Mouse (Mus musculus): ENCODE data around the gene Rere.

Rere gene

DNA sequence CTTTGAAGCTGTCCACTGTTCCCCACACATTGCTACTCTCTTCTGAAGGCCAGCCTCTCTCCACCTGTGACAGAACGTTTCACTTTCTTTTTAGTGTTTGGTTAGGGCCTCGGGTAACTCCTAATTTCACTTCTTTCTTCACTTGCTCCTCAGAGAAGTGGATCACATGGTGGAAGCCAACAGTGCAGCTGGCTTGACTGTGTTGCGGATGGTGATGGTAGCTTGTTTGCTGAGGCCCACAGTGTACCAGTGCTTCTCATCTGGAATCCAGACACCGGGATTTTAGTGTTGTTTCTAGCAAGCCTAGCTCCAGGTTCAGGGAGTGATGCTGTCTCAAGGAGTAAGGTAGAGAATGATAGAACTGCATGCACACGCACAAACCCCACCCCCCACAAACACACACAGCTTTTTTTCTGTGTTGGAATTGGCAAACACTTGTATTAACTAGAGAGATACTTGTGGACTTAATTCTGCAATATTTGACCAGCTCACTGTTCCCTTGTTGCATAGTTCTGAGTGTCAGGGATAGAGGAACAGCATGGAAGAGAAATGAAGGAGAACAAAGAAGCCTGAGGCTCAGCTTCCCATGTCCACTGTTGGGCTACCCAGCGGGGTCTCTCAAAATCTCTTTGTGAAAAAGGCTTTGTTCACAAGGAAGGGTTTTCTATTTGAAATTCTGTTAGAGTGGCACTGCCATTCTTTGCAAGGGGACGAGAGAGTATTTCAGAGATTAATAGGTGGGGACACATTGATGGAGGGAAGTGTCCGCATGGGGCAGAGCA, 144.8 kb downstream of the Rere start:
- DNase-seq (ENCODE audit: low spot score in 2 of 2), result no peak

DNA sequence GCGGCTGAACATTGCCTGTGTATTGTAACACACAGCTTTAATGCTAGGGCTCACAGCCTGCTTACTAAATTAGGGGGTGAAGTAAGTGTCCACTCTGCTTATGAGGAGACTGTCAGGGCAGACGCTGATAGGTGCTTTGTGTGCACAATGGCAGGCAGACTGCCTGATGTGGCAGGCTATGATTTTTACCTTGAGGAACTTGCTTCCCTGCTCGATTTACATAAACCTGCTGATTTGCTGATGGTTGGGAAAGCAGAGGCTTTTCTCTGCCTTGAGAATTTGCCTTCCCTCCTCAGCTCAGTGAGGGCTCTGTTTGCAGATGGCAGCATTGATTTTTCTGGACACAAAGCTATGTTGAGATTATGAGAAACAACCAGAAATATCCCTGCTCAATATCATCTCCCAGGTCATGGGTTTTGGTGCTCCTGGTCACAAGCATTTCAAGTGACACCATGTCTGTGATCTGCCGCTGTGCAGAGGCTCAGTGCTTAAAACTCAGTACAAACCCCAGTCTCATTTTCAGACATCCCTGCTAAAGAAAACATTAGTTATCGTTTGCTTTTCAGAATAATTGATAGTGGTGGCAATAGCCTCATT, 145.5 kb downstream of the Rere start:
- DNase-seq (ENCODE audit: low spot score in 2 of 2), result no peak

DNA sequence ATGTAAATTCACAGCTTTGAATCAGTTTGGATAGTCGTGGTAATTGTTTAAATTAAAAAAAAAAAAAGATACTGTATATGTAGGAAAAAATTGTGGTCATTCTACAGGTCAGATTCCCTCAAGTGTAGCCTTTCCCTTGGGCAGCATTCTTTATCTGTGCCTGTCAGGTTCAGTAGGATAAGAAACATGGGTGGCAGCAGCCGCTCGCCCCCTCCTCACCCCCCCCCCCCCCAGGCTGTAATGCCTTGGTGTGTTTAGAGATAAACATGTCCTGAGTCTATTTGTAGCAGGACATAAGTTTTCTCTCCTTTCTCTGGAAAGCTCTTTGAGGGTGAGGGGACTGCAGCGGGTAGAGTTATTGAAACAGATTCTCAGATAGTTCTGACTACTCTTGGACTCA, 147.3 kb downstream of the Rere start:
- DNase-seq (ENCODE audit: low spot score in 2 of 2), result no peak

DNA sequence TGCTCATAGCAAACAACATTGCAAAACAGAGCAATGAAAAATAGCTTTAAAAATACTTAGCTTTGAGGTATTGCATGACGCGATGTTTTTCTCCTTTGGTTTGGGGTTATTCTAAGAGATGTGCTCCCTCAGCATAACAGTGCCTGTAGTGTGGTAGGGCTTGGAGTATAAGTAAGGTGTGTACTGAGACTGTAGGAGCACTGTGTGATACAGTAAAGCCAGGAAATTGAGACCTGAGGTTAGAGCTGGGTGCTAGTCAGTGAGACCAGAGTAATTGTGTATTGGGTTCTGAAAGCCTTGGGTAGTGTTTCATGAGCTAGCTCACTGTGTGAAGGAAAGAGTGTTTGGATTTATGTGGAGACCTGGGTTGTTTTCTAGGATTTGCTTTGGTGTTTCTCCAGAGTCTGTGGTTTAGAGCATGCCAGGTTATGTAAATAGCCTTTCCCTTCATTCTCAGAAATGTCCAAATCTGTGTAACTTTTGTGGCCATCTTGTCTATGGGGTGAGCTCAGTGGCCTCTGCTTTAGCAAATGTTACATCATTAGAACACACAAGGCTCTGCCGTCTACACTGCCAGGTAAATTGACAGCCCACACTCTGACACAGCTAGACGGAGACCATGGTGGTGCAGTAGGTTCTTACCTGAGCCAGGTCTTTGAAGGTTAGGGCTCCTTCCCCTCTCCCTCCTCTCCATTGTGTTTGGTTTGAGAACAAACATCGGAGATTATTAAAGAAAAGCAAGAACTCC, 152.6 kb downstream of the Rere start:
- DNase-seq (ENCODE audit: low spot score in 2 of 2), result no peak

DNA sequence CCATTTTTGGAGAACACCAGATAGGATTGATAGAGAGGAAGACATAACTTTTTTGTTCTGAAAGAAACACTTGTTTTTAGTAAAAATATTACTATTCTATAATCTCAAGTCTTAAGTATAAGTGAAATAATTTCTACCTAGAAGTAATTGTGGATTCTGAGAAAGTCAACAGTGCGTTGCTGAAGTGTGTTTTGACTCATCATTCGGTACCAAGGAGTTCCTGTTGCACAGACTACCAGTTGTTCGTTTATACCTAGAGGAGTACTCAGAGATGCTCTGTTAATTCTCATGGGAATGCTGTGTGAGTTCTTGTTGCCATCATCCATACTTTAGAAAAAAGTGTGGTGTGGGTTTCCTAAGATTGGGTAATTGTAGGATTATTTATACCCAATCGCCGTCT, 154.1 kb downstream of the Rere start:
- no peak for DNase-seq (ENCODE audit: low spot score in 2 of 2)

DNA sequence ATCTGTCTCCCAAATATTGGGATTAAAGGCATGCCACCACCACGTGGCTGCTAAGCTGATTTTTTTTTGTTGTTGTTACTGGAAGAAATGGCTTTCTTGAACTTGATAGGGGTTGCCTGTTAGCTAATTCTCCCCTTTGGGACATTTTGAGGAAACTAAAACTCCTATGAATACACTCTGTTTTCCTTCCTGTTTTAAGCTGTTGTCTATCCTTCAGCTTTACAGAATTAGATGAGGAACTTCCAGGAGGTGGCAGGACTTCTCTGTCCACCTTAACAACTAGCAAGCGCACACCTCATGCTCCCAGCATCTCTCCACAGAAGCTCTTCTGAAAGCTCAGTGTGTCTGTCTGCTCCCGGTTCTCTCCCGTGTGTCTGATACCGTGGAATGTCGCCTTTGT, 157.2 kb downstream of the Rere start:
- DNase-seq (ENCODE audit: low spot score in 2 of 2), result no peak

DNA sequence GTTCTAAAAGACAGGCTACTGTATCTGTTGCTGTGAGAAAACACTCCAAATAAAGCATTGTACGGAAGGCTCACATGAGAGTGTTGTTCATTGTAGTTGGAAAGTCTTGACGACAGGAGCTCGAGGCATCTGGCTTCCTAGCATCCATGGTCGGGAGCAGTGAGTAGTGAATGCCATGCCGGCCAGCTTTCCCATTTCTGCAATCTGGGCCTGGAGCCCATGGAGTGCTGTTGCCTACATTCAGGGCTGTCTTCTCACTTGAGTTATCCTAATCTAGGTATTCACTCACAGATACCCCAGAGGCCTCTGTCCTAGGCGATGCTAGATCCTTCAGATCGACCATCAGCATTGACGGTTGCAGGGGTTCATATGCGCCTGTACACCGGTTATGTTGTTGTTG, 160.5 kb downstream of the Rere start:
- DNase-seq (ENCODE audit: low spot score in 2 of 2), result no peak

DNA sequence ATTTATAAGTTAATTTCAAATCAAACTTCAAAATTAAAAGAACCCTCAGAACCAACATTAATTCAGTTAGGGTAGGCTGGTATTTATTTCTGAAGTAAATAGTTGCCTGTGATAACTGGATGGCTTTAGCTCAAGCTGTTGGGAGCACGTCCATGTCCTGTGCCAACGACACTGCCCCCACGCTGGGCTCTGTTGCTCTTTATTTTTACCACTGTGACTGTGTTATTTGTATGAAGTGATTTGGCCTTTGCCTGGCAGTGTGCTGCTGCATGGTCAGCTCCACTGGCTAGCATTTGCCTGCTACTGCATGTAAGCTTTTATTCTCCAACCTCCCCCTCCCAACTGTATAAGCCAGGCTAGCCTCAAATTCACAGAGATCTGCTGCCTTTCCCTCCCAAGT, 162.6 kb downstream of the Rere start:
- no peak for DNase-seq (ENCODE audit: low spot score in 2 of 2)

DNA sequence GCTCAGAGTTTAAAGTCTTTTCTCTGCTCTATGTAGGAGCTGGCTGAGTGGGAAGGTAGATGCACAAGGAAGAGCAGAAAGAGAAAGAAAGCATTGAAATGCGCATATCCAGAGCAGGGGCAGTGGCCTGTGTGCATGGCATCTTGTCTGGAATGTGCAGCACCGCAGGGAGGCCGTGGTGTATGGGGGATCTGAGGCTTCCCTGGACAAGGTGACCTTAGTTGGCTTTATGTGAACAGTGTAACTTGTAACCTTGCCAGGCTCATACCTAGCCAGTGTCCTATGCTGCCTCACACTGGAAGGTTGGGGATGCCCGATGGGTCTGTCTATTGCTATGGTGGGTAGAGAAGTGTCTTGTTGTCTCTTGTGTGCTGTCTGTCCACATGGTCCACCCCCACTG, 165.2 kb downstream of the Rere start:
- no peak for DNase-seq (ENCODE audit: low spot score in 2 of 2)

DNA sequence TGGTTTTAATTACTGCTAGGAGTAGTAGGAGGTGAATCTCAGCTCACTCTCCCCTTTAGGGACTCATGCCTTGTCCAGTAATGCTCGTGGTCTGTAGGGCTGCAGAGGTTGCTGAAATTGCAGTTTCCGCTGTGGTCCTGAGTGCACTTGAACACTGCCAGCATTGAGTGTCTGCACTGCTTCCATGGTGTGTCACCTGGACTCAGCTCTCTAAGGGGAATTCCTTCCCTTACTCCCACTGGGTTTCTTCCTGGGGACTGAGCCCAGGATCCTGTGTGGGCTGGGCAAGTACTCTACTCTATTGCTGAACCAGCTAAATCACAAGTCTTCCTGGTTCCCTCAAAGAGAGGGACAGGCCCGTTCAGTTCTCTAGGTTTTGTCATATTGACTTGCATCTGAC, 166.1 kb downstream of the Rere start:
- no peak for DNase-seq (ENCODE audit: low spot score in 2 of 2)

DNA sequence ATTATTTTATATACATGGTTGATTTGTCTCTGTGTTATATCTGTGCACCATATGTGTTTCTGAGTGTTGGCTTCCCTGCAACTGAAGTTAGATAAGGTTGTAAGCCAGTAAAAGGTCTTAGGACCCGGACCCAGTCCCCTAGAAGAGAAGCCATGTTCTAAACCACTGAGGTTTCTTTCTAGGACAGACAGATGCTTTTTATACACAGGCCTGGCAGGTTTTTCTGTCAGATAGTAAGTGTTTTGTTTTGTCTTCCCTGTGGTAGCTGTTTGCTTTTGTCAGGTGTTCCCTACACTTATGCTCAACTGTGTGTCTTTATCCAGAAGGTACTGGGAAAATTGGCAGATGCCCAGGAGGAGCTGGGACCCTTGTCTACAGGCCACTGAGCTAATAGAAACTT, 167.0 kb downstream of the Rere start:
- no peak for DNase-seq (ENCODE audit: low spot score in 2 of 2)

DNA sequence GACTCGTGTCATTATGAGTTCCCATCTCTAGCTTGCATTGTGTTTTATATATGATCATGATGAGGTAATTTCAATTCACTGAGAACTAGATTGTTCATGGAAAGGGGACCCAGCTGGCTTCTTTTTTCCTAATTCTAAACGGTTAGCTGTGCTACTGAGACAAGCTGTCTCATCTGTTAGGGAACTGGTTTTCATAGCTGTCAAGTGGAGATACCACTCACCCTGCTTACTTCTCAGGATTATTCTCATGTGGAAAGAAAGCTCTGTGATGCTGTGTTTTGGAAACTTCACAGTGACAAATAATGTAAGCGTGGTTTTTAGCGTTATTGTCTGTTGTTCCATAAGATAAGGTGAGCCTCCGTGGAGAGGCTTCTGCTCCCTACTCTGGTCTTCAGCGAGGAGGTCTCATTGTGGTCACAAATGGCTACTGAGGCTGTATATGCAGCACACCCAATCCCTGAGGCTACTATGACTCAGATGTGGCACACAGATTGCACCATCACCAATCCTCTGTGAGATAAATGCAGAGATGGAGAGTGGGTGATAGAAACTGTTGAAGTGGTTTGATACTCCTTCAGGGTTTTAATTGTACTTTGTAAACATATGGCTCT, 168.7 kb downstream of the Rere start:
- no peak for DNase-seq (ENCODE audit: low spot score in 2 of 2)

DNA sequence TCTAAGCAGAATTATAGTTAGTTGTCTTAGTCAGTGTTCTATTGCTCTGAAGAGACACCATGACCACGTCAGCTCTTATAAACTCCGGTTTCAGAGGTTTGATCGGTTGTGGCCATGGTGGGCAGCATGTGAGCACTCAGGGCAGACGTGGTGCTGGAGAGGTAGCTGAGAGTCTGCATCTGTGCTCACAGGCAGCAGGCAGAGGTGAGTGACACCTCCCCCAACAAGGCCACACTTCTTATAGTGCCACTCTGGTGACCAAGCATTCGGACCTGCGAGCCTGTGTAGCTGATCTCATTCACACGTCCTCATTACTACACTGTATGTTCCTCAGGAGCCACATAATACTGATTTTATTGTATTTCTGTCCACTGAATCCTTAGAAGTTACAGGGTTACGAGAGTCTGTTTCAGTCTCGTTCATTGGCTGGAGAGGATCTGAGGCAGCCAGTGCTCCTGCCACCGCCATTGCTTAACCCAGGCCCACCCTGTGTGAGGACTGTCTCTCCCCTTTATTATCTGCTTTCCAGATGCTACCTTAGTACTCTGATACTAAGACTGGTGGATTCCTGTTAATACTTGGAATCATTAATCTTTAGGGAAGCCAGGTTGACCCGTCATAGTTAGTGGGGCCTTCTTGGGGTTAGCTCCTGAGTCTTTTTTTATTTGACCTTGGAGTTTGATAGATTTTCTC, 170.9 kb downstream of the Rere start:
- DNase-seq (ENCODE audit: low spot score in 2 of 2), result no peak

DNA sequence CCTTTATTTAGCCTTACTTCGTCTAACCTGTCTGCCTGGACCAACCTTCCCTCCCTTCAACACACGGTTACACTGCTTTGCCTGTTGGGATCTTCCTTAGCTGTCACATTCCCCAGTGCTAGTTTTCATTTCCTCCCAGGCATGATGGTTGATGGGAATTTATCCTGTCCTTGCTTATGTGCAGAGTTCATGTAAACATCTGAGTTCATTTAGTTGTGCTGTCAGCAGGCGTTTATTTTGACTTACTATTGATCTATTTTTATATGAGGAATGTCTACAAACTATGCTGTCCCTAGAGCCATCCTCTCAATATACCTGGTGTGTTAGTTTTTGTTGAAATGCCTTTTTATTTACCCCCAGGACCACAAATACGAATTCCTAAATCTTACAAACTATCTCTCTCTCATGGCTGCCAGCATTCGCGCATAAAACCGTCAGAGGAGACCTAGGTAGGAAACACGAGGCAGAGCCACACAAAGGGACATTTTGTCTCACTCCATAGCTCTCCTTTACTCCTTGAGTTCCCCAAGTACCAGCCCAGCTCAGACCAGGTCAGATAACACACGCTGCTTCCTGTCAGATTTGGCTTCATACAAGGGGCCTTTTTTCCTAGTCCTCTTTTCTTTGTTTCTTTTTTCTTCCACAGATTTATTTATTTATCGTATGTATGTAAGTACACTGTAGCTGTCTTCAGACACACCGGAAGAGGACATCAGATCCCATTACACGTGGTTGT, 173.3 kb downstream of the Rere start:
- no peak for DNase-seq (ENCODE audit: low spot score in 2 of 2)

DNA sequence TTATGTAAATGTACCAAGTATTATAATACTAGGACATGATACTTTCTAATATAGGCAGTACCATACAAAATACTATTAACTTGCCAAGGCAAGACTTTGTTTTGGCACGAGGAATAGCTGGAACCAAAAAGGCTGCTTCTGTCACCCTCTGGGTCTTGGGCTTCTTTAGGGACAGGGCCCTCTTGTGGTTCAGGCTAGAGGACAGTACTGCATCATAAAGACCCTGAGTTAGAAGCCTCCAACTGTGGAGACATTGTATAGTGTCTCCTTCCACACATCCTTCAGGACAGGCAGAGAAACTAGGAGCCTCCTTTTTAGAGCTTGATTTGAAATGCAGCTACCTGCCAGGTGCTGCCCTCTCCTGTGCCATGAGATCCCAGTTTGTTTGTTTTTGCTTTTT, 174.3 kb downstream of the Rere start:
- DNase-seq (ENCODE audit: low spot score in 2 of 2), result no peak

DNA sequence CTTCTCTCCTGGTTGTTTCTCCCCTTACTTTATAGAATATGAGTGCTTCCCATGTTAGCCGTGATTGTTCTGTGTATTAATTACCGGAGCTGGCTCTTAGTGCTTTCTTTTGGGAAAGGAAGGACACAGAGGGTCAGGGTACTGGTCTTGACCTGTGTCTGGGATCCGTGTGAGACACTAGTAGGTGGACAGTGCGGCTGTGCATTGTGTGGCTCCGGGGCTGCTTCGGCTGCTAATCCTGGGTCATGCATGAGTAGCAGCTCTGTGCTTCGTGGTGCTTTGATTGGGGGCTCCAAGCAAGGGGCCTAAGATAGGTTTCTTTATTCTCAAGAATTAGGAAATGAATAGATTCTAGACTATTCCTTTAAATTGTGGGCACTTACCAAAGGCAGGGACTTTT, 175.0 kb downstream of the Rere start:
- no peak for DNase-seq (ENCODE audit: low spot score in 2 of 2)

DNA sequence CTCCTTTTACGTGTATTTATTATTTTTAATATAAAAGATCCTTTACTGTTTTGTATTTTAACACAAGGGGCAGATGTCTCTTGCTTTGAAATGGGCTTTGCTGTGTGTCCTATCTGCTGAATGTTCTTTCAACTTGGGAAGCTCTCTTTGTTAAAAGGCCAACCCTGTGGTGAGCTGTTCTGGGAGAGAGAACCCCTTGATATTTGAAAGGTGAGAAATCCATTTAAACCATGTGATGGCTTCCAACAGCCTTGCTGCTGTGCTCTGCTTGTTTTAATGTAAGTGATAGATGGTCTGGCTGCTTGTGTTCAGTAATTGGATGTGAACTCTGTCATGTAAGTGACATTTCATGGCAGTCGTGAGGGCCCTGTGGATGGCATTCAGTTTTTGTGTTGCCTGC, 175.4 kb downstream of the Rere start:
- DNase-seq (ENCODE audit: low spot score in 2 of 2), result no peak

DNA sequence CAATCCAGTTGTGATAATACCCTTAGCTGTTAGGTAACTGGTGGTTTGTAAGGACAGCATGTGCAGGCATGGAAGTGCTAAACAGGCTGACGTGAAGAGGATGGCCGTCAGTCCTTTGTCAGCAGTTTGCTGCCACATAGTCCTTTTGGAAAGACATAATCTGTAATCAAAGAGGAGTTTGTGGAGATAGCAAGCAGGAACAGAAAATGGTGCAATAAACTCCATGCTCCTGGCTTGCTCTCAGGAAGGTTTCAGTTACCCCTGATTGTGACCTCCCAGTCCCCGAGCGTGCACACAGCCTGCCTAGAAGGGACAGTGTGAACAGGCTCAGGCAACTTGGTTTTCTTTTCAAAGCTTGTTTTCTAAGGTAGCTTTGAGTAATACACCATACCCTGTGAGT, 175.9 kb downstream of the Rere start:
- DNase-seq (ENCODE audit: low spot score in 2 of 2), result no peak

DNA sequence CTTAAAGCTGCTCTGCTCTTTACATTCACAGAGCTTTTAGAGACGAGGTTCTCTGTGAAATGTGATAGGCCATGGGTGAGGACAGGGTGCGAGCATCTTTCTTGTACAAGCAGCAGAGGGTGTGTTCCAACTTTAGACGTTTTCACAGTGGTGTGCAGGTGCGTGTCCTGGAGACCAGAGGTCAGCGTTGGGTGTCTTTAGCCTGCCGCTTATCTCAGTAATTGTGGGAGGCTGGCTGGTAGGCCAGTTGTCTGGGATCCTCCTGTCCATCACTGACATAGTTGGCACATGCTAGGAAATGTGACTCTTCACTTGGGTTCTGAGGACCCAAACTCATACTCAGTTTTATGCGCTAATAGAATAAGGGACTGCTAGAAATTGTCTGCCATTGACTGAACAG, 176.3 kb downstream of the Rere start:
- DNase-seq (ENCODE audit: low spot score in 2 of 2), result no peak

DNA sequence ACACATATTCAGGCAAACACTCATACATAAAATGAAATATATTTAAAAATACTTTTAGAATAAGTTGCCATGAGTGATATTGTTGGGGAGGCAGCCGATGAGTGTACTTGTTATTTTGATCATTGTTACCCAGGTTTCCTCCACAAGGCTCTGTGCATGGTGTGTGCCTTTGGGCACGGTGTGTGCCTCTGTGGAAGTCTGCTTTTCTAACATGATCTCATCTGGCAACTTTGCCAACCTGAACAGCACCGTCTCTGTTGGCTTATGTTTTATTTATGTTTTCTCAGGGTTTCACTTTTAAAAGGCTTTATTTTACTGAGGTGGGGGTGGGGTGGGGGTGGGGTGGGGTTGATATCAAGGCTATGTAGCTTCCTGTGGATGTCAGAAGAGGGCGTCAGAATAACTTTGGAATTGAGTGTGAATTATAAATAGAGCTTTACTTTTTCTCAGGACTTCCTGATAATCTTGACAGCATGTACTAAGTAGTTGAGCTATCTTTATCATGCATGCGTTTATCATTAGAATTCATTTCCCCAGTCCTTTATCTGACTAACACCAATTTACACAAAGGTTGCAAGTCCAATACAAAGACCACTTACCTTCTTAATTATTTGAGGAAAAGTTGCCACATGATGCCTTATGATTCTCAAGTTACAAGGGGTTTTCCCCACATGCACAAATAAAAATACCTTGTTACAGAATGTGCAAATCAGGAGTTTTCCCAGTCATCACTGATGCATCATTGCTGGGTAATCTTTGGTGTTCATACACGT, 177.8 kb downstream of the Rere start:
- no peak for DNase-seq (ENCODE audit: low spot score in 2 of 2)

DNA sequence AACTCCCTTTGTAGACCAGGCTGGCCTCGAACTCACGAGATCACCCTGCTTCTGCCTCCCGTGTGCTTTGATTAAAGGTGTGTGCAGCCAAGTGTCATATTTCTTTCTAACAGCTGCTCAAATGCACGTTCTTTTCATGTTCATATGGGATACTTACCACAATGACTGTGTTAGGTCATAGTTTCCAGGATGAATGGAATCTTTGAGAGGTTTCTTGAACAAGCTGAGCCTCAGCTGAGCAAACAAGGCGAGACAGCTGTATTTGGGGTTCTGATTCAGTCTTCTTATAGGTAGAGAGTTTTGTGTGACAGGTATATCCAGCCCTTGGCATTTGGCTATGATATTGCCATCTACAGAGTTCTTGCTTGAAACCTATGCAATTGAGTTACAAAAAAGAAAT, 179.0 kb downstream of the Rere start:
- no peak for DNase-seq (ENCODE audit: low spot score in 2 of 2)
